Mouse (Mus musculus): ENCODE results near the gene Thra.

Thra gene

GRCm38 (mm10) chr11:98777888-98778287 lies 37.5 kb downstream of the Thra start:
- DNase-seq (ENCODE audit: low read depth, low spot score), result no peak

GRCm38 (mm10) chr11:98781851-98782512 lies 41.5 kb downstream of the Thra start:
- no peak for DNase-seq (ENCODE audit: low read depth, low spot score)

DNA sequence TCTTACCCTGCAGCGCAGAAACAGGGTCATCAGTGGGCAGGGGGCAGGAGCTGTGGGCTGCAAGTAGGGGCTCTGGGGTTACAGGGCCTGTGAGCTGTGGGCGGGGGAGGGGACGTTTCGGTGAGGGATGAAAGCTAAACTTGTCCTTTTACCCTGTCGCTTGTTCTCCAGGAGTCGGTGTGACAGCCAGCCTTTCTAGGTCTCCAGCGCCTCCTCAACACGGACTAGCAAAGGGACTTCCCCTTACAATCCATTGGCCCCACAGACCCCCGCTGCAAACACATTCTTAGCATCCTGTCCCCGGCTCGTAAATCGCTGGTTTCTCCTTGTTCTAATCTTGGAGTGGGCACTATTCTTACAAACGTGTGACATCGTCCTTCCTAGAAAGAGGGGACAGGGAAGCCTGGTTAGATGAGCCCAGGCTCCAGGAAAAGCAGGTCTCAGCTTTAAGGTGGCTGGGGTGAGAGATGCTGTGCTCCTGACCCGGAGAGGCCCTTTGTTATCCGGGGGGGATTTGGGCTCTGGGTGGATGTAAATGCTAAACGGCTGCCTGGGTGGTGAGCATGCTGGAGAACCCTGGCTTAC lies 42.3 kb downstream of the Thra start:
- DNase-seq (ENCODE audit: low read depth, low spot score), result no peak

DNA sequence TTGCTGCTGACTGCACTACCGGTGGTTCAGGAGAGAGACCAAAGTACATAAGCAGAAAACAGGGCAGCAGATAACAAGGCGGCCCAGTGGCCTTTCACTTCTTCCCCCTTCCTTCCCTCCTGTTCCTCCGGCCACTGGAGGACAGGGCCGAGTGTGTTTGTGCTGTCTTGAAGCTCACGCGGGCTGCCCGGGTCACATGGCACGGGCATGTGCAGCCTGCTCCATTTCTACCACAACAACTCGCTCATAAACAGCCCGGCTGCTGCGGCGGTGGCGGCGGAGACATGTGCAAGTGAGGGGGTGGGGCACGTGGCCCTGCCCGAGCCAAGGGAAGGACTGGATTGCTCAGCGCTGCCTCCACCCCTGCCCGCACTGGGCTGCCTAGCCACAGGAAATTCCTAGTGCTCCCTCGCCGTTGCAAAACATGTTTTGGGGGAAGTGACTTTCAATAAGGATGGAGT lies 42.8 kb downstream of the Thra start:
- no peak for DNase-seq (ENCODE audit: low read depth, low spot score)

DNA sequence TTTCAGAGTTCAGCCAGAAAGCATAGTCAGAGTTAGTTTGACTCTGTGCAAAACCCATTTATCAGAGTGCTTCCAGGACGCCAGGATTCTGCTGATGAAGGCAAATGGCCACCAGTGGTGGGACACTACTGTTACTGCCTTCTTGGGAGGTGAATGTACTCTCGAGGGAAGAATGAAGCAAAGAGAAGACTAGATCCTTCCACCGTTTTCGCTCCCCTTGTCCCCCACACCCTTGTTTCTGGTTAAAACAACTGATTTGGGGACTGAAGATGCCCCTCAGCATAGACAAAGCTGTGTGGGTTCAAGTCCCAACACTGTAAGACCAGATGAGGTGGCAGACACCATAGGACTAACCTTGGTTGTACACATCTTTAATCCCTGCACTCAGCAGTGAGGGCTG lies 43.7 kb downstream of the Thra start:
- no peak for DNase-seq (ENCODE audit: low read depth, low spot score)

- no peak for DNase-seq (ENCODE audit: low read depth, low spot score)
These were observed 44.8 kb downstream of the Thra start for GRCm38 (mm10) chr11:98785214-98785613.

DNA sequence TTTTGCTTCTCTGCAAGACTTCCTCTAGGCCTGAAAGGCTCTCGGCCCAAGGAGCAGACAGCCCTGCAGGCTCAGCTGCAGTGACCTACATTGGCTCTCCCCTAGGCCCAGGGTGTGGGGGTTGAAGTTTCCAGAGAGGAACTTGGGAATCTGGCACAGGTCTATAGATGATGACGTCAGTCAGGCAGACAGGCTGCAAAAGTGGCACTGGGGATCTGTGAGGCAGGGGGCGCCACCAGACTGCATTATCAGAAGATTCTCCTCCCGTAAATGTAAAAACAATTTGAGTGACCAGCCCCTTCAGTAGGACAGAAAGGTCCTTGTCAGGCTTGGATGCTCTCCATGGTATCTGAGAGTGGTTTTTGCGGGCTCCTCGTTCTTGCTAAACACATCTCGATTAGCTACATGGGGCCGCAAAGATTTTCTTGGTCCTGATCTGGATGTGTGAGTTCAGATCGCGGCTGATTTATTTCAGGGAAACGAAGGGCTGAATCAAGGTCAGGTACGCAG lies 45.4 kb downstream of the Thra start:
- no peak for DNase-seq (ENCODE audit: low read depth, low spot score)

- peak; percentile 82 for DNase-seq (ENCODE audit: low read depth, low spot score)
These were observed 46.1 kb downstream of the Thra start for GRCm38 (mm10) chr11:98786359-98787214.

- DNase-seq (ENCODE audit: low read depth, low spot score), result no peak
These were observed 46.8 kb downstream of the Thra start for GRCm38 (mm10) chr11:98787229-98787628.

- DNase-seq (ENCODE audit: low read depth, low spot score), result no peak
These were observed 47.3 kb downstream of the Thra start for GRCm38 (mm10) chr11:98787691-98788090.

DNA sequence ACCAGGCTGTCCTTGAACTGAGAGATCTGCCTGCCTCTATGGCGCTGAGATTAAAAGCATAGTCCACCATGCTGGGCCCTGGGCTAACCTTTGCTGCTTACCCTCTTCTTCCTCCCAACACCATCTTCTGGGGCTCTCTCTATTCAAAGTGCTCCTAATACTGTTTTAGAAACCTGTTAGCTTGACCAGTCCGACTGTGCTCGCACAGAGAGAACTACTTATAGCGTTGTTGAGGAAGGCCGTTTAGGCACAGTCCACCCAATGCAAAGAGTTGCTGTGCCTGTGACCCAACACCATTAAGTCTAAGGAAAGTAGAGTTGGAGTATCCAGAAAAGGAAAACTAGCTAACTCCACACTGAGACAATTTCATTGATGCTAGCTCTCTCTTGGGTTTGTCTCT lies 47.7 kb downstream of the Thra start:
- no peak for DNase-seq (ENCODE audit: low read depth, low spot score)

DNA sequence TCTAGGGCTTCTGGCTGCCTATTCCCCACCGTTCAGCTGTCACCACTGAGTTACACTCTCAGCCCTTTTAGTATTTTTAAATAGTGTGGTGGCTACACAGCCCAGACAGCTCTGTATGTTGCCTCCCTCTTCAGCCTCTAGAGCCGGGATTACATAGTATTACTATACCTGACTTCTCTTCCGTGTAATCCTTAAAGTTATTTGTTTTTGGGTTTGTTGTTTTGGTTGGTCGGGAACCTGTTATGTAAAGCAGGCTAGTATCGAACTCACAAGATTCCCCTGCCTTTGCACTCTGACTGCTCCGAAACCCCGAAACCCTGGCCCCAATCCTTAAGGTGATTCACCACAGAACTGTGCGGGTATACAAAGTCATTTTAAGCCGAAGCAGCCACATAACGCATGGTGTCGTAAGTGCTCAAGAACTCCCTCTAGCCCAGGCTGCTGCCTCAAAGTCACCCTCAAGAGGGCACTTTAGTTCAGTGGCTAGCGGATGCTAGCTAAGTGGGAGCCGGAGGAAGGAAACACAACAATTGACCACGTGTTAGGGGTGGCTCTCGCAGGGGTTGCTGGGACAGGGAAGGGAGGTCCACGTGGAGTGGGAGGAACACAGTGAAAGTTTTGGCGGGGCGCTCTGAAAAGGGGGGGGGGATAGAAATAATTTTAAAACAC lies 48.2 kb downstream of the Thra start:
- no peak for DNase-seq (ENCODE audit: low read depth, low spot score)

GRCm38 (mm10) chr11:98789219-98789807 lies 48.9 kb downstream of the Thra start:
- no peak for DNase-seq (ENCODE audit: low read depth, low spot score)

DNA sequence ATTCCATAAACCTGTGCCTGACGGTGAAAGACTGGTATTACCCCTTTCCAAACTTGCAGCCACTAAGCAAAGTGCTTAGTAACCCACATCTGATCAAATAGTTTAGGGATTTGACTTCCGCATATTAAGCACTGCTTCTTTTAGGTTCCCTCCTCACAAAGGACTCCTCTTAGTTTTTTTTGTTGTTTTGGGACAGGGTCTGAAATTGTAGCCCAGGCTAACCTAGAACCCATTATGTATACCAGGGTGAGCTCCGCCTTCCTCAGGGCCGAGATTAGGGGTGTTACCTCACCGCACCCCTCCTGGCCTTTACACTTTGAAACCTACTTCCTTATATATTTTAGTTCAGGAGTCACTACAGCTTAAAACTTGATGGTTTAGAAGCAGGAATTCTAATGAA lies 49.4 kb downstream of the Thra start:
- no peak for DNase-seq (ENCODE audit: low read depth, low spot score)

- no peak for DNase-seq (ENCODE audit: low read depth, low spot score)
These were observed 50.3 kb downstream of the Thra start for GRCm38 (mm10) chr11:98790631-98791205.

DNA sequence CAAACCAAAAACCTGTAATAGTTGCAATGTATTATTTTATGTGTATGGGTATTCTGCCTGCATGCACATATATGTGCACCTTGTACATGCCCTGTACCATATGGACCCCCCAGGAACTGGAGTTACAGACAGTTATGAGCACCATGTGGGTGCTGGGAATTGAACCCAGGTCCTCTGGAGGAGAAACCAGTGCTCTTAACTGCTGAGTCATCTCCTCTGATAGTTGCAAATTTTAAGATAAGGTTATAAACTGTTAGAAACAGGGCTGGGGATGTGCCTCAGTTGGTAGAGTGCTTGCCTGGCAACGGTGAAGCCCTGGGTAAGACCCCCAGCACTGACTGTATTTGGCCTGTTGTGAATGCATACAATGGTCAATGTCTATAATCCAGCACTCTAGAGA lies 51.0 kb downstream of the Thra start:
- no peak for DNase-seq (ENCODE audit: low read depth, low spot score)

- no peak for DNase-seq (ENCODE audit: low read depth, low spot score)
These were observed 51.6 kb downstream of the Thra start for GRCm38 (mm10) chr11:98792081-98792480.

GRCm38 (mm10) chr11:98794469-98795014 lies 54.1 kb downstream of the Thra start:
- DNase-seq (ENCODE audit: low read depth, low spot score), result no peak

DNA sequence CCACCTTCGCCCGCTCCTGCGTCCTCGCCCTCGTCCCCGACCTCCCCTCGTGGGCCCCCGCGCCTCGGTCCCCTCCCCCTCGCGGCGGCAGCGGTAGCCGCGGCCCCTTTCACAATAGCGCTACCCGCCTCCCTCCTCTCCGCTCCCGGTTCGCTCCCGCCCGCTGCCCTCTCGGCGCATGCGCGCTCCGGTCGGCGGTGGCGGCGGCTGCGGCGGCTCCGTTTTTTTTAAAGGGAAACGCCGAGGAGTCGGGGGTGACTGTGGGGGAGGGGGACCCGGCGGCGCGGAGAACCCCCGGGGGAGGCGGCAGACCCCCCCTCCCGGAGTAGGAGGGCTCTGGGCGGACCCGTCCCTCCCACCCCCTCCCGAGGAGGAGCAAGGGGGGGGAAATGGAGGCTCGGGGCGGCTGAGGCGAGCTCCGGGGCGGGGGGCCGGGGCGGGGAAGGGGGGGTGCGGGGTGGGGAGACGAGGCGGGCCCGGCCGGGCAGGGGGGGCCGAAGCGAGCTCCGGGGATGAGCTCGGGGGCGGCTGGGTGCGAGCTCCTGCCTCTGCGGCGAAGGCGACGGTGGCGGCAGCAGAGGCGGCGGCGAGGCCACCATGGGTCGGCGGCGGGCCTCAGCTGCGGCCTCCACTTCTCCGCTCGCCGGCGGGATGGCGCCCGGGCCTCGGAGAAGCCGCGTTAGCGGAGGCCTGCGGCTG lies 54.7 kb downstream of the Thra start, which contains the start of gene Msl1:
TSS of gene Msl1 (plus strand) at position 502 of the 699 bp plus-strand sequence.
- DNase-seq (ENCODE audit: low read depth, low spot score), result no peak
